Mouse (Mus musculus) liver, embryonic 12.5 days (tissue): ENCODE measurements around the gene Popdc3. TPM values are rescaled to one million over a fixed set of nuclear protein-coding genes. Genes with fewer than 3 reads are reported as not detected.
"Not testable (repeated sequence)": the region's sequence is repeated elsewhere in the genome, so short reads cannot be mapped to it uniquely, and the experiment has no call there.

ENCODE experiments used
- ATAC-seq: fragments of 200-750 bp; cut with Nextera tagmentation; 2 replicates; pipeline ENCODE4 v1.8.0; 2017; ENCODE audit warnings: moderate number of reproducible peaks, mild to moderate bottlenecking, moderate library complexity
- H3K27ac ChIP-seq: fragments of 300-500 bp; sonication (generic); 2 replicates; pipeline ENCODE4 v1.5.1; 2016; ENCODE audit warnings: mild to moderate bottlenecking
- H3K27me3 ChIP-seq: fragments of 300-500 bp; sonication (generic); replicated peaks from 2 replicates; pipeline ENCODE4 v1.6.1; 2016; ENCODE audit warnings: mild to moderate bottlenecking, moderate library complexity
- H3K36me3 ChIP-seq: fragments of 300-500 bp; sonication (generic); 2 replicates; pipeline ENCODE4 v1.6.1; 2016; ENCODE audit warnings: mild to moderate bottlenecking, moderate library complexity
- H3K4me1 ChIP-seq: fragments of 300-500 bp; sonication (generic); 2 replicates; pipeline ENCODE4 v1.6.1; 2016
- H3K4me2 ChIP-seq: fragments of 300-500 bp; sonication (generic); 2 replicates; pipeline ENCODE4 v1.6.1; 2016; ENCODE audit warnings: mild to moderate bottlenecking, moderate library complexity
- H3K4me3 ChIP-seq: fragments of 300-500 bp; sonication (generic); 2 replicates; pipeline ENCODE4 v1.5.1; 2016; ENCODE audit warnings: mild to moderate bottlenecking, moderate library complexity
- H3K9ac ChIP-seq: fragments of 300-500 bp; sonication (generic); 2 replicates; pipeline ENCODE4 v1.6.1; 2016; ENCODE audit warnings: mild to moderate bottlenecking, moderate library complexity
- H3K9me3 ChIP-seq: fragments of 300-500 bp; sonication (generic); replicated peaks from 2 replicates; pipeline ENCODE4 v1.6.1; 2016; ENCODE audit warnings: mild to moderate bottlenecking, moderate library complexity
- WGBS: fragments of 180-500 bp; shearing (Covaris S2); methylation state at CpG from one replicate; pipeline ENCODE4 v1.1.7; 2016; ENCODE audit not compliant: insufficient replicate concordance; 5-methylcytosine and 5-hydroxymethylcytosine counted together
- polyA plus RNA-seq: library from polyadenylated mRNA; unstranded; fragments of >200 nt; fragmentation: Nextera tagmentation; extraction: Ambion mirVana; gene quantifications from 2 replicates; pipeline ENCODE4 v1.2.1, GENCODE M21; 2016

Popdc3 gene
- 0.08 and 0.16 TPM in 2 replicates for polyA plus RNA-seq

DNA sequence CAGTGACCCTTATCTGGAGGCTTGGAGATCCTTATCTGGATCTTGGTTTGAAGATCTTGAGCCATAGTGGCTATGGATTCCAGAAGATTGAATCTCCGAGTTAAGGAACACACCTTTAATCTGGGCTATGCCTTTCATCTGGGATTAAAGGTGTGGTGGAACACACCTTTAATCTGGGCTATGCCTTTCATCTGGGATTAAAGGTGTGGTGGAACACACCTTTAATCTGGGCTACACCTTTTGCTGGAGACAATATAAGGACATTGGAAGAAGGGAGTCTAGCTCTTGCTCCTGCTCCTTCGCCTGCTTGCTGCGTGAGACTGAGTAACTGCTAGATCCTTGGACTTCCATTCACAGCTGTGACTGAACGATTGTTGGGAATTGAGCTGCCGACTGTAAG lies at the start of gene Popdc3:
Gene Popdc3, plus strand, starts transcription at position 301 of the 400 bp plus-strand sequence.
- H3K27me3 ChIP-seq, H3K9me3 ChIP-seq, H3K4me3 ChIP-seq, H3K36me3 ChIP-seq, ATAC-seq, H3K9ac ChIP-seq, H3K4me1 ChIP-seq, H3K4me2 ChIP-seq, H3K27ac ChIP-seq: not testable (repeated sequence)
- 67% methylated on average over 1 of the region's 5 CpGs for WGBS

DNA sequence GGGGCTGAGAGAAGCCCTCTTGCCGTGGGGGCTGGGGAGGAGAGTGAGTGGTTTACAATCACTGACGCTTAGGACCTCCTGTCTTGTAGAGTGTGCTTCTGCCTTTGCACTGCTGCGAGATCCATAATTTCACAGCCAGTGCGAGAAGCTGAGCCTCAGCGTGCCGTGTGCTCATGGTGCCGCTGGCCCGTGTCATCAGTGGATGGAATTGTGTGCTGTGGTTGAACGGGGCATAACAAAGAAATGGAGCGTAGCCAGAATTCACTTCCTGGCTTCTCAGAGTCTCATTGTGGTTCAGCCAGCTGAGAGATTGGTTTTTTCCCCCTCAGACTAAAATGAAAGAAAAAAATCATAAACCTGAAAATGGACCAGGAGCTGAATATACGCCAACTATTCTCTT lies 48.8 kb upstream of the Popdc3 start:
- 85% methylated on average over 11 of the region's 11 CpGs for WGBS
- Histone ChIP-seq H3K36me3 (peaks cover 60% of the 10 kb centered on the region), H3K4me1 (peaks cover 23% of the 10 kb centered on the region), H3K4me2 (no peak overlapping the region), H3K27ac (no peak overlapping the region), H3K27me3 (no peaks in the 10 kb centered on the region), H3K9ac (no peak overlapping the region), H3K4me3 (no peak overlapping the region), H3K9me3 (no peaks in the 10 kb centered on the region)
- no peak for ATAC-seq

DNA sequence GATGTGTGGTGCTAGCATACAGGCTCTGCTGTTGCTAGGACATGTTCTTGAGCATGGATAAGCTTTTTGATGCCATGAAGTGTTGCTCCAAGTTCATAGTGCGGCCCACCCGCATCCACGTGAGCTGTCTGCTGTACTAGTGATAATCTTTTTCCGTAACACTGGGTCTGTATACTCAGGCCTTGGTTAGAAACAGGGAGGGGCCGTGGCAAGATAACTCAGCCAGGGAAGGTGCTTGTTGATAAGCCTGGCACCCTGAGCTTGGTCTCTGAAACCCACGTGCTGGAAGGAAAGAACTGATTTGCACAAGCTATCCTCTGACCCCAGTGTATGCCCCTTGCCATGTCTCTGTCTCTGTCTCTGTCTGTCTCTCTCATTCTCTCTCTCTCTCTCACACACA lies 47.9 kb upstream of the Popdc3 start:
- H3K9me3 ChIP-seq = no peaks in the 10 kb centered on the region
- H3K4me2 ChIP-seq = peak overlapping the region; percentile 21; the same call in 1 of the 2 replicates
- no peaks in the 10 kb centered on the region for H3K27me3 ChIP-seq
- H3K9ac ChIP-seq = no peak overlapping the region
- ATAC-seq = peak; percentile 94
- H3K4me3 ChIP-seq = no peak overlapping the region
- peaks cover 62% of the 10 kb centered on the region for H3K36me3 ChIP-seq
- peaks cover 23% of the 10 kb centered on the region for H3K4me1 ChIP-seq
- H3K27ac ChIP-seq = no peak overlapping the region
- WGBS = 20% methylated on average over 6 of the region's 6 CpGs

DNA sequence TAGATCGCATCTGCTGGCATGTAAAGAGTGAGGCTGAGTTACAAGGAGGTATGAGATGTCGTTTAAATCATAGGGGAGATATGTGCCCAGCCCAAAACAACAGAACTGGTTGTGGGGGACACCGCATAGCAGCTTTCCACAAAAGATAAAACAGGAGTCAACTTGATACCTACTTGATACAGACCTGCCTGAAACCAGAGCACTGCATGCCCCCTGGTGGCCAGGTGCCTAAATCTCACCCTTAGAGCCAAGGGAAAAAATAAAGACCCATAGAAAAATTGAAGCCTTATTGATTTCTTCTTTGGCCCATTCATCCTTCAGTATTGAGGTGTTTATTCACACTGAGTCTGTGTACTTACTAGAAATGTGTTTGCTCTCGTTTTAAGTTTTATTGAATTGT lies 45.5 kb upstream of the Popdc3 start:
- H3K4me3 ChIP-seq = no peak overlapping the region
- no peak overlapping the region for H3K9ac ChIP-seq
- no peak overlapping the region for H3K4me2 ChIP-seq
- H3K27ac ChIP-seq = no peak overlapping the region
- H3K27me3 ChIP-seq = no peaks in the 10 kb centered on the region
- WGBS = 56% methylated on average over 4 of the region's 4 CpGs
- H3K4me1 ChIP-seq = peaks cover 23% of the 10 kb centered on the region
- ATAC-seq = no peak
- peaks cover 64% of the 10 kb centered on the region for H3K36me3 ChIP-seq
- H3K9me3 ChIP-seq = no peaks in the 10 kb centered on the region

DNA sequence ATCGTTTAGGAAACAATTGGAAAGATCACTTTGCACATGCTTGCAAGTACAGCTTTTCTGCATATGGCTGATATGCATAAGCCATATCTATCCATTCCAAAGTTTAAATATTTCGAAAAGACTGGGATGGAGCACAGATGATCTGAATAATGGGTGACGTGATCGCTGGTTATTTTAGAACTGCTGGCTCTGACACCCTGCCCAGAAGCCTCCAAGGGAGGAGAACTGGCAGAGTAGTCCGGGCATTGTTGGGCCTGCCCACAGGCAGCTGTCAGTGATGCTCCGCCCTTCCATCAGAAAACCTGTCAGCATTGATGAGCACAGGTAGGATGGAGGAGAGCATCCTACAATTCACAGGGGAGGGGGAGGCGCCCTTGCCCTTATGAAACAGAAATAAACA lies 41.1 kb upstream of the Popdc3 start:
- Histone ChIP-seq H3K9ac (no peak overlapping the region), H3K27me3 (no peaks in the 10 kb centered on the region), H3K9me3 (no peaks in the 10 kb centered on the region), H3K4me3 (no peak overlapping the region), H3K4me1 (0 out of 2 replicates have a peak, but pooled peaks cover 3% of the 10 kb centered on the region), H3K4me2 (no peak overlapping the region), H3K36me3 (peaks cover 43% of the 10 kb centered on the region), H3K27ac (no peak overlapping the region)
- 79% methylated on average over 7 of the region's 7 CpGs for WGBS
- ATAC-seq = no peak

DNA sequence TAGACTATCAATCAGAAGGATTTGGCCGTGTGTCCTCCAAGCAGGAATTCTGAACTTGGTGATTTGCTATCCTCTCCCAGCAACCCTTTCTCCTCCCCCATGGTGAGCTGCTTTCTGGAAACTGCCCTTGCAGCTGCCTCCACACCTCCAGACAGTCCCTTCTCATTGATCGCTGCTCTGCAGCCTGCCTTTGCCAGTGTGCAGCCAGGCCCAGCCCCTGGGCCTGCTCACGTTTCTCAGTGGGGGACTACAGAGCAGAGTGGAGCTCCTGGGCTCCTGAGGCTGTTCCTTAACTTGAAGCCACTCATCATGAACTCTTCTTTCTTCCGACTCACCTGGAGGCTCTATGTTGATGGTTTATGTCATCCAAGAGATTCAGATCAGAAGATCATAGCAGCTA lies 38.0 kb upstream of the Popdc3 start:
- Histone ChIP-seq H3K4me3 (no peak overlapping the region), H3K36me3 (peaks cover 30% of the 10 kb centered on the region), H3K9me3 (no peaks in the 10 kb centered on the region), H3K27ac (no peak overlapping the region), H3K4me1 (no peaks in the 10 kb centered on the region), H3K9ac (no peak overlapping the region), H3K27me3 (no peaks in the 10 kb centered on the region), H3K4me2 (no peak overlapping the region)
- WGBS = 67% methylated on average over 4 of the region's 4 CpGs
- no peak for ATAC-seq

DNA sequence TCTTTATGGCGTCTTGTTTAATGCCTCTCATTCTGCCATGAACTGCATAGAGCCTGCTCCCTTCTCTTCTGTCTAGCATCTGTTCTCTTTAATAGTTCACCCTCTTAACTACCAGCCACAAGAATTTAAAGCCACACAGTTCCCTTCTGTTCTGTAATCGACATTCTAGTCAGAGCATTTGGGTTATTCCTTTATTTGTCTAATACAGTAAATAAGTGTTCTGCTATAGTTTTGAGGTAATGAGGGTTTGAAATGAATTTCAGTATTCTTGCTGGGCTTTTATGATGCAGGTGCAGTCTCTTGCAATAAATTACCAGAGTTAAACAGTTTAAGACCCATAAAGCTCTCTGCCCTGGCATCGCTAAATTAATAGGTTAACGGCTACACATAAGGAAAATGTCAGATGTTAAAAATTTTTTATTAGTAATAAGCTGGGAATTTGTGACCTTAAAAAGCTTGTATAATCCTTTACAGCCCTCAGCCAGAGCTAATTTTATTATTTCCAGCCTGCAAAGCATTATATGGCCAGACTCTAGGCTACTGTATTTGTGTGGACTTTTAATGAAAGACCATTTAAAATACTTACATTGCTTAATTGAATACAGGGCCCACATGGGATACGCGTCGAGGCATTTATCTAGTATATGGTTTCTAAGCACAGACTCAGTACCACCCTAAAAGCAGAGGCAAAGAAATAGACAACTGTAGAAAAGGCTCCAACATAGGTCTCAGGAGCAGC lies 37.3 kb upstream of the Popdc3 start:
- no peaks in the 10 kb centered on the region for H3K9me3 ChIP-seq
- no peak overlapping the region for H3K4me3 ChIP-seq
- WGBS = 79% methylated on average over 7 of the region's 7 CpGs
- H3K9ac ChIP-seq = no peak overlapping the region
- 0 out of 2 replicates have a peak, but pooled peaks cover 6% of the 10 kb centered on the region for H3K4me1 ChIP-seq
- ATAC-seq = no peak
- H3K4me2 ChIP-seq = no peak overlapping the region
- no peaks in the 10 kb centered on the region for H3K27me3 ChIP-seq
- no peak overlapping the region for H3K27ac ChIP-seq
- peaks cover 23% of the 10 kb centered on the region for H3K36me3 ChIP-seq

DNA sequence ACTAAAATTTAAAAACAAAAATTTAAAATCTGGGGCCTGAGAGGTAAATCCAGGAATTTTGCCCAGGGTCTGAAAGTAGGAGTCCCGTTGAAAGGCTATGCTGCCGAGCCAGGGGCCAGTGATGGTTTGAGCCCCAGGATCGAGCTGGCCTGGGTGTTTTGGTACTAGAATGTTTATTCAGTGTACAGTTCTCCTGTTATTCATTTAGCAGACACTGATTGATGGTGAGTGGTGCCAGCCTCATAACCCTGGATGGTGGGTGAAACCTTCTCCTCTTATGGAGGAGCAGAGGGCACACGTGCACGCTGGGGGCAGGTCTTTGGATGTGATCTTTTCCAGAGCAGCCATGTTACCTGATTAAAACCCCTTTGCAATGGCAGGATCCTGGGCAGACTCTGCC lies 35.5 kb upstream of the Popdc3 start:
- Histone ChIP-seq H3K36me3 (peaks cover 5% of the 10 kb centered on the region; the same call in 1 of the 2 replicates), H3K27ac (no peak overlapping the region), H3K4me1 (peaks cover 20% of the 10 kb centered on the region), H3K9me3 (no peaks in the 10 kb centered on the region), H3K9ac (no peak overlapping the region), H3K4me3 (no peak overlapping the region), H3K27me3 (no peaks in the 10 kb centered on the region), H3K4me2 (no peak overlapping the region)
- WGBS = 81% methylated on average over 5 of the region's 5 CpGs
- no peak for ATAC-seq

DNA sequence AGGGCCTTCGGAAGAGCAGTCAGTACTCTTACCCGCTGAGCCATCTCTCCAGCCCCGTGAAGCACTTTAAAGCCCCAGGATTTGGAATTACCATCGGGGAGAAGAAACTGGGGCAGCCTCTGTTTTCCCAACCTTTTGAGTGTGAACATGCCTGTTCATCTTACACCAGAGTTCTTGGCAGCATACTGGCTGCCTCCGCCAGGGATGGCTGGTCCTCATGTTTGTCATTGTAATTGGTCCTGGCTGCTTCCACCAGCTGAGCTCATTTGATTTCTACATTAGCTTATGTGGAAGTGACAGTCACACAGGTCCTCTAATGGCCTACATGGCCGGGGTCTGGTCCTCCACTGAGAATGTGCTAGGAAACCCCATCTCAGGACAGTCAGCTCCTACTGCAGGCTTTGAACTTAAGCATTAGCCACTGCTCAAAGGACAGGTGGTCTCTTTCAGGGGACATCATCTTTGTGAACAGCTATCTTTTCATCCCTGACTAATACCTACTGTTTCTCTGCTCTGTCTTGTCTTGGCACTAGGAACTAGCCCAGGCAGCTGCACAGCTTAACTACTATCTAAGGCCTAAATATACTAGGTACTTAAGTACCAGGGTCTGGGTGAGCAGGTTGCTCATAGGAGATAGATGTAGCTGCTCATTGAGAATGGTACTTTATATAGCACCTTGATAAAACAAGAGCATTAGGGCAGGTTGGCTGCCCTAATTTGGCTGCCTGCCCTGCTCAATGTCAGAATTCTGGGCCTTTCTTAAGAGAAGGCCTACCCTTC lies 33.7 kb upstream of the Popdc3 start:
- Histone ChIP-seq H3K4me3 (no peak overlapping the region), H3K27ac (no peak overlapping the region), H3K27me3 (no peaks in the 10 kb centered on the region), H3K4me2 (no peak overlapping the region), H3K36me3 (peaks cover 14% of the 10 kb centered on the region), H3K9me3 (no peaks in the 10 kb centered on the region), H3K9ac (no peak overlapping the region), H3K4me1 (peaks cover 20% of the 10 kb centered on the region)
- 79% methylated on average over 6 of the region's 6 CpGs for WGBS
- no peak for ATAC-seq

DNA sequence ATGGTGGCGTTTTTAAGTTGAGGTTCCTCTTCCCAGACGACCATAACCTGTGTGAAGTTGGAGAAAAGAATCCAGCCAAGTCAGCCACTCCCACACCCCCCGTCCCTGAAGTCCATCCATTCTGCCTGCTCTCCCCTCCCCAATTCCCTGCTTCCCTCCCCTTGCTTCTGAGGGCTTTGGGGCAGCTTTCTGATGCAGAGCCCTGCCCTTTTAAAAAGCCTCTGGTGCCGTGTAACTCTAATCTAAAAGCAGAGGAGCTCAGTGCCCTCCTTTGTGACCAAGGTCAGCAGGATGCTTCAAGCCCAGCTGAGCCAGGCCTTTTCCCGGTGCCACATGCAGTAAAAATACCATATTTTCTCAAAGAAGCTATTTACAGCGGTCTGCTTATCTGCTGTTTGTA lies 31.1 kb upstream of the Popdc3 start:
- no peak overlapping the region for H3K4me3 ChIP-seq
- no peak overlapping the region for H3K27ac ChIP-seq
- H3K27me3 ChIP-seq = no peaks in the 10 kb centered on the region
- ATAC-seq = no peak
- H3K9me3 ChIP-seq = no peaks in the 10 kb centered on the region
- 35% methylated on average over 6 of the region's 6 CpGs for WGBS
- H3K9ac ChIP-seq = no peak overlapping the region
- no peak overlapping the region for H3K4me2 ChIP-seq
- H3K4me1 ChIP-seq = peaks cover 20% of the 10 kb centered on the region
- H3K36me3 ChIP-seq = peaks cover 37% of the 10 kb centered on the region

DNA sequence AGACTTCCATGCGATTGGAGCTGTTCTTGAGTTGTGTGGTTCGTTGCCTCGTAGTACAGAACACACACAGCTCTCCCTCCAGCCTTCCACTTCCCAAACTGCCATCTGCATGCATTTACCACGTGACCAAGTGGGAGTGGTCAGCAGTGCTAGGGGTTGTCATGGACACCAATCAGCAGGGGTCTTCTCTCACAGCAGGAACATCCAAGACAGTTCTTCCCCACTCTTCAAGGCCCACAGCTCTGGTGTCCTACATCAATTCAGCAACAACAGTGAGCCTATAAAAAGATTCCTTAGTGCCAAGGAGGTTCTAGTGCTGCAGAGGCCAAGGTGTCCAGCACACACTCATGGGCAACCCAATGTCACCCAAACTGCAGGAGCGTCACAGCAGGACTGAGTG lies 26.8 kb upstream of the Popdc3 start:
- Histone ChIP-seq H3K4me1 (peaks cover 10% of the 10 kb centered on the region), H3K36me3 (peaks cover 74% of the 10 kb centered on the region), H3K9ac (no peak overlapping the region), H3K9me3 (no peaks in the 10 kb centered on the region), H3K4me3 (no peak overlapping the region), H3K4me2 (no peak overlapping the region), H3K27ac (no peak overlapping the region), H3K27me3 (no peaks in the 10 kb centered on the region)
- ATAC-seq = no peak
- WGBS = 63% methylated on average over 5 of the region's 5 CpGs
